Mouse (Mus musculus): ENCODE data around the gene Paqr8.

Gene Paqr8

GRCm38 (mm10) chr1:20890404-20890921 is at the start of gene Paqr8:
Paqr8 (plus strand) TSS chr1:20890606.
- DNase-seq (ENCODE audit: extremely low read depth, low read depth, low spot score), result no peak

GRCm38 (mm10) chr1:20856924-20857902 is 33.2 kb upstream of the Paqr8 start:
- no peak for DNase-seq (ENCODE audit: extremely low read depth, low read depth, low spot score)

DNA sequence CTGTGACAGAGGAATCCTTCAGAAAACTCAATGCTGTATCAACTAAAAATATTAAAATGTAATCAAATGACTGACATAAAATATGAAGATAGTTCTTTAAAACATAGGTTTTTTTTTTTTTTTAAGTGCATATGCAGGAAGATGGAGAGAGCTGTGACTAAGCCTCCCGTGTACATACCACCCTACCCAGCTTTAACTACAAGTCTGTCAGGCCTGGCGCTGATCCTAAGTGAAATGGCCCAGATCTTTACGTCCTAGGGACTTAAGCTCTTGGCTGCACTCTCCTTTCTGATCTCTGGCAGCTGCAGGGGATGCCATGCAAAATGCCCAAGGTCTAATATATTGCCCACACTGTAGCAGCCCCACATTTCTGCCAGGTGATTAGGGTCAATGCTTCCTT is 29.6 kb upstream of the Paqr8 start:
- DNase-seq (ENCODE audit: extremely low read depth, low read depth, low spot score), result no peak

GRCm38 (mm10) chr1:20861865-20862264 is 28.5 kb upstream of the Paqr8 start:
- DNase-seq (ENCODE audit: extremely low read depth, low read depth, low spot score), result no peak

- no peak for DNase-seq (ENCODE audit: extremely low read depth, low read depth, low spot score)
Observed at GRCm38 (mm10) chr1:20863452-20864172, 26.8 kb upstream of the Paqr8 start.

DNA sequence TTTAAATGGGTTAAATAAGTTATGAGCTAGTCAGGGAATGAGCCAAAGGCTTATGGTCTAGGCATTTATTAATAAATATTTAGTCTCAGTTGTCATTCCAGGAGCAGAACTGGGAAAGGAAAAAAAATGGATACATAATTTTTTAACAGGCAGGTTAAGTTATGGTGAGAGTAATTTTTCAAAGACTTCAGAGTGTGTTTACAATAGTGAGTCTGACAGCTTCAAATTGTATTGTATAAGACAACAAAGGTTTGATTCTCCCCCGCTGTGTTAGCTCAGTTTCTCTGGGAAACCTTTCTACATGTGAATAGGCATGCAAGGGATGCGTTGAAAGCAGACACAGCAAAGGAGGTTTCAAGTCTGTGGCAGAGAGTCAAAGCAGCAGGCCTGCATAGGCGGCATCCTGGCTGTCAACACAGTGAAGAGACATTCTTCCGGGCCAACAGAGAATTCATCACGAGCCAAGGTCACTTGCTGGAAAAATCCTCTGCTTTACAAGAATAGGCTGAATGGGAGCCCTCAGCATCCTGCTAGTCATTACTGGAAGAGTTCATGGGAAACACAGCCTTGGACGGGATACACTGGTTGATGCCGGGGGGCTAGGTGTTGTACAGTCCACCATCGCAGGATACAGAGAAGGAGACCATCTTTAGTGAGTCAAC is 23.0 kb upstream of the Paqr8 start:
- DNase-seq (ENCODE audit: extremely low read depth, low read depth, low spot score), result no peak

DNA sequence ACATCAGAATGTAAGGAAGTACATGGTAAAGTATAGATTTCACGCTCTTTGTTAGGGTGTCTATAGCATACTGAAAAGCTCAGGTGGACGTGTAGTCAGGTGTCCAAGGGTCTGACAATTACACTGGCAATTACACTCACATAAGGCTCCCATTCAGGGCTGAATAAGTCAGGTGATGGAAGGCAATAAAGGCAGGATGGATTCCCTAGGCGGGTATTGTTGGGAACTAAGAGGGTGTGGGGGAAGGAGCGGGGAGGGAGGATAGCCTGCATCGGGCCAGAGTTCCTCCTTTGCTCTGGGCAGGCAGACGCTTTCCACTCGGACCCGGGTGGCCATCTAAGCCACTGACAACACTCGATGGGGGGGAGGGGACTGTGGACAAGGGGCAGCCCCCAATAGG is 22.4 kb upstream of the Paqr8 start:
- DNase-seq (ENCODE audit: extremely low read depth, low read depth, low spot score), result no peak

GRCm38 (mm10) chr1:20870887-20871286 is 19.5 kb upstream of the Paqr8 start:
- DNase-seq (ENCODE audit: extremely low read depth, low read depth, low spot score), result peak; percentile 25

DNA sequence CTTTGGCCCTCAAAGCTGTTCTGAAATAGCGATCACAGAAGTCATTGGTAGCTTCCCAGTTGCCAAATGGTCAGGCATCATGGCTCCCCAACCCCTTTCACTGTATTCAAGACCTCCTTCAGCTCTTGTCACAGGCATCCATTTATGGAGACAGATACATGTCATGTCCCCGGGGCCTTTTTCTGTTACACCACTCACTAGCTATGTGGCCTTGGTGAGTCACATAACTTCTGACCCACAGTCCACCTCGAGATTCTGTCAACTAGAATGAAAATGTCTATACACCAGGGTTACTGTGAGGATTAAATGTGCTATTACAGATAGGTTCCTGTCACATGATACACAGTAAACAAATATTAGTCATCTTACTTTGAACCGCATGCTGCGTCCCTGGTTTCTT is 17.9 kb upstream of the Paqr8 start:
- DNase-seq (ENCODE audit: extremely low read depth, low read depth, low spot score), result no peak

DNA sequence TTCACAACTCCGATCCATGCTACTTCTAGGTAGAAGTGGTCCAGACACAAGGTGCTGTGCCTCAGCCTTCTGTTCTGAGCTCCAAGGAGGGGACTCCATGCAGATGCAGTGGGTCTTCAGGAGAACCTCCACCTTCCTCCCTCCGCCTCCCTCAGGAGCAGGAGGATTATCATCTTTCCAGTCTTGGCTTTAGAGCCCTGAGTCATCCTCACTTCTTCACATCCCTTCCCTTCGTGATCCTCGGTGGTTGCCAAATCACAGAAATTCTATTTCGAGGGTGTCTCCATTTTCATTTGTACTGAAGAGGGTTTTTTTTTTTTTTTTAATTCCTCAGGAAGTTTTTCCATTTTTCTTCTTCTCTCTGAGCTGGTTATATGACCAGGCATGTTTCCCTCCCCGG is 16.3 kb upstream of the Paqr8 start:
- DNase-seq (ENCODE audit: extremely low read depth, low read depth, low spot score), result no peak

- no peak for DNase-seq (ENCODE audit: extremely low read depth, low read depth, low spot score)
Observed at GRCm38 (mm10) chr1:20877355-20877754, 13.1 kb upstream of the Paqr8 start.

DNA sequence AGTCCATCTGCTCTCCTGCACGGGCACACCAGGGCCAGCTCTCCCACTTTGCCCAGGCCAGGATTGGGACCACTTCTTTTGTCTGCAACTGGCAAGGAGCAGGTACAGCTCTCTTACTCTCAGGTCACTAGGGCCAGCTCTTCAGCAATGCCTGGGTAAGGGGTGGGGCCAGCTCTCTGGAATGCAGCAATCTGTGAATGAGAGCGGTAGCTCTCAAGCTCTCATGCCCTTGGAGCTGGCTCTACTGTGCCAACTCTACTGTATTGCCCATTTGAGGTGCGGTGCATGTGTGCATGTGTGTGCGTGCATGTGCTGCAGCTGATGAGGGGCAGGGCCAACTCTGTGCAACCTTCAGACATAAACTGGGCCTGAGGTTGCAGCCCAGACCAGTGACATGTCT is 11.0 kb upstream of the Paqr8 start:
- DNase-seq (ENCODE audit: extremely low read depth, low read depth, low spot score), result no peak

DNA sequence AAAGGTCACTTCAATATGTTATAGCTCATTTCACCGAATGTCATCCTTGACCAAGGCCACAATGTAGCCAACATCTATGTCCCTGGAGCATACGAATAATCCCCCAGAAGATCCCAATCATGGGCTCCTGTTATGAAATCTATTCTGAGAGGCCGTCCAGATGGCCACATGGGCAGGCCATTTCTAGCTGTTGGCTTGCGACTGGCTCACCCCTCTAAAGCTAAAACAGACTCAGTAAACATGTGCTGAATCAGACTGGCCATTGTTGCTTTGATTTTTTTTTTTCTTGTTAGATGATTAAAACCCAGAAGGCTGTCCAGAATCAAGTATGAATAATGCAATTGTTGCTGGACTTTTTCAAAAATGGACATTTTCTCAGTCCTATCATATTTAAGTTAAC is 7.3 kb upstream of the Paqr8 start:
- no peak for DNase-seq (ENCODE audit: extremely low read depth, low read depth, low spot score)

GRCm38 (mm10) chr1:20889677-20890403 is 566 bp upstream of the Paqr8 start:
- no peak for DNase-seq (ENCODE audit: extremely low read depth, low read depth, low spot score)

- no peak for DNase-seq (ENCODE audit: extremely low read depth, low read depth, low spot score)
Observed at GRCm38 (mm10) chr1:20890941-20891399, 564 bp downstream of the Paqr8 start.

GRCm38 (mm10) chr1:20893059-20893458 is 2.7 kb downstream of the Paqr8 start:
- DNase-seq (ENCODE audit: extremely low read depth, low read depth, low spot score), result no peak

GRCm38 (mm10) chr1:20898391-20898790 is 8.0 kb downstream of the Paqr8 start:
- no peak for DNase-seq (ENCODE audit: extremely low read depth, low read depth, low spot score)

DNA sequence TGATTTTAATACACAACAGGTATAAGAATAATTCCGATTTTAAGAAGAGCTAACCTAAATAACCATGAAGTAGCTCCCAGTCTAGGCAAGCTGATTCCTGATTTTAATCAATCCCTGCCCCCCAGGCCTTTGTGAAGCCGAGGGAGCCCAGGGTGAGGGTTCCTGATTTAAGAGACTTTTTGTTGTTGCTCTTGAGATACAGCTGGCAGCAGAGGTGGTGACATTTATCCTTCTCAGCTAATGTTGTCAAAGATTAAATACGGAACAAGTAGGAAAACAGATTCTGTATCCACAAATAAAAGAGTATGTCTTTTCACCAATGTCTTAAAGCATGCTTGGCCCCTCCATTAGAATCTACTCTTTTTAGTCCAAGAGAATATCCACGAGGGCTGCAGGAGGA is 9.9 kb downstream of the Paqr8 start:
- no peak for DNase-seq (ENCODE audit: extremely low read depth, low read depth, low spot score)

DNA sequence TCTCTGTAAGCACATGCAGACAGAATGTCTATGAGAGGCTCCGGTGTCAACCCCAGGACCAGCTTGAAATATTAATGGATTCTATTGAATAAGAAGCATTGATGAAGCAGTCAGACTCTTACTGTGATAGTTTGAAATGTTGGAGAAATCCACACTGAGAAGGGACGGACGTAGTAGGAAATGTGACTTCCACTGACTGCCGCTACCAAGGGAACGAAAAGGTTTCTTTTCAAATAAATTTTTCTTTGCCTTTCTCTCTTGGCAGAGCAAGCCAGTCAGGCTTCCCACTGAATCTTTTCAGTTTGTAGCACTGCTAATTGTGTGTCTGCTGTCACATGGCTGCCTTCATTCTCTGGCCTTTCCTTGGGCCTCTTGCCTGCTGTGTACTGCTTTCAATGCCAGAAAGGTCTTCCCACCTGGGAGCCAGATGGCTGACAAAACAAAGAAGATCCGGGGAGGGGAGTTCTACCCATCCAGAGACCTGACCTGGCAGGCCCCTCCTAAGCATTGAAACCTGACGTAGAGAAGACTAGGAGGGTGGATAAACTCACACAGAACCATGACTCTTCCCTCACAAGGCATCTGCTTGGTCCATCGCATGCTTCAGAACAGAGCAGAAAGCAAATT is 15.2 kb downstream of the Paqr8 start:
- DNase-seq (ENCODE audit: extremely low read depth, low read depth, low spot score), result no peak

DNA sequence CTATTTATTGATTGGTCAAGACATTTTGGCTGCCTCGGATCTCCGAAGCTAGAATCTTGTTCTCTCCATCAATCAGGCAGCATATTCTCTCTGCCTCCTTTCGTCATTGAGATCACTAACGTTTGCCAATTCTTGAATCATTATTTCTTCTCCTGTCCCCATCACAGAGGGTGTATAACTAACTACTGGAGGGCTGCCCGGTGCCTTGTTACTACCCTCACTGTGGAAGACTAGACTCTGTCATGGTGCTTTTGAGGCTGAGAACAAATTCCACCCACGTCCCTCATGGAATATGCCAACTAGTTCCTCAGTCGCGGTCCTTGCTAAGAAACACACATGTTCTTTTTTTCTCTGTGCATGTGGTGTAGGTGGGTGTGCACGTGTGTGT is 15.7 kb downstream of the Paqr8 start:
- no peak for DNase-seq (ENCODE audit: extremely low read depth, low read depth, low spot score)
